Mouse (Mus musculus) lung, embryonic 15.5 days (tissue): Measurements from ENCODE around the gene Gm6803. TPM values are rescaled to one million over a fixed set of nuclear protein-coding genes. Genes with fewer than 3 reads are reported as not detected.
"Not testable (repeated sequence)": the region's sequence is repeated elsewhere in the genome, so short reads cannot be mapped to it uniquely, and the experiment has no call there.

ENCODE experiments used
- ATAC-seq: fragments of 200-750 bp; cut with Nextera tagmentation; 2 replicates; pipeline ENCODE4 v1.8.0; 2017; ENCODE audit warnings: moderate number of reproducible peaks, borderline replicate concordance; ENCODE audit not compliant: low FRiP score, low TSS enrichment; ENCODE audit errors: extremely low read depth
- H3K27ac ChIP-seq: fragments of 300-500 bp; sonication (generic); 2 replicates; pipeline ENCODE4 v1.5.1; 2015; ENCODE audit warnings: moderate library complexity, mild to moderate bottlenecking, inconsistent platforms
- H3K27me3 ChIP-seq: fragments of 300-500 bp; sonication (generic); 2 replicates; pipeline ENCODE4 v1.6.1; 2015; ENCODE audit warnings: inconsistent platforms
- H3K36me3 ChIP-seq: fragments of 300-500 bp; sonication (generic); 2 replicates; pipeline ENCODE4 v1.6.1; 2015; ENCODE audit warnings: inconsistent platforms
- H3K4me1 ChIP-seq: fragments of 300-500 bp; sonication (generic); 2 replicates; pipeline ENCODE4 v1.6.1; 2015; ENCODE audit warnings: inconsistent platforms
- H3K4me2 ChIP-seq: fragments of 300-500 bp; sonication (generic); 2 replicates; pipeline ENCODE4 v1.6.1; 2015; ENCODE audit warnings: inconsistent platforms, mild to moderate bottlenecking, moderate library complexity
- H3K4me3 ChIP-seq: fragments of 300-500 bp; sonication (generic); 2 replicates; pipeline ENCODE4 v1.5.1; 2015; ENCODE audit warnings: mild to moderate bottlenecking, inconsistent platforms
- H3K9ac ChIP-seq: fragments of 300-500 bp; sonication (generic); 2 replicates; pipeline ENCODE4 v1.6.1; 2015; ENCODE audit warnings: inconsistent platforms
- H3K9me3 ChIP-seq: fragments of 300-500 bp; sonication (generic); 2 replicates; pipeline ENCODE4 v1.6.1; 2016; ENCODE audit warnings: inconsistent platforms
- WGBS: fragments of 180-500 bp; shearing (Covaris S2); methylation state at CpG from one replicate; pipeline ENCODE4 v1.1.7; 2015; 5-methylcytosine and 5-hydroxymethylcytosine counted together
- polyA plus RNA-seq: library from polyadenylated mRNA; unstranded; fragments of >200 nt; fragmentation: Nextera tagmentation; extraction: Ambion mirVana; gene quantifications from 2 replicates; pipeline ENCODE4 v1.2.1, GENCODE M21; 2015

Gm6803 gene
- not detected in 2 replicates for polyA plus RNA-seq

DNA sequence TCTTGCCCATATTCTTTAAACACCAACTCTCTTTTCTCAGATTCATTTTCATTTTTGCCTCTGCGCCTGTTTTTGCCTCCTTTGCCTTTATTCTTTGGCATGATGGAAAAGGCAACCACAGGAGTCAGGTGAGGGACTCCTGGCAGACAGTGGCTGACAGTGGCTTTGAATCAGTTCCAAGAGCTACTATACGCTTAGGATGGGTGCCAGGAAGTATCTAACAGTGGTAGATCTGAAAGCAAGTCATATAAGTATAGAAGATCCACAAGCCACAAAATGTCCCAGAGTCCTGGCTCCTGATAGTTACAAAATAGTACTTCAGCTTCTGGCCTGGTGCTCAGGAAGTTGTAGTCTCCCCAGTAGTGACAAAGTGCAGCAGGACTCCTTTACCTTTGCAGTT lies at the start of gene Gm6803:
Gene Gm6803 (minus strand): TSS at position 101 of the 400 bp plus-strand sequence.
- H3K4me2 ChIP-seq, H3K9me3 ChIP-seq, H3K9ac ChIP-seq, H3K4me3 ChIP-seq, H3K27me3 ChIP-seq, H3K4me1 ChIP-seq, ATAC-seq, H3K27ac ChIP-seq, H3K36me3 ChIP-seq: not testable (repeated sequence)
- WGBS, result 77% methylated on average over 2 of the region's 2 CpGs

- WGBS, result 50% methylated on average over 1 of the region's 1 CpGs
- not testable (repeated sequence) for H3K4me3 ChIP-seq, ATAC-seq, H3K36me3 ChIP-seq, H3K9ac ChIP-seq, H3K4me1 ChIP-seq, H3K27me3 ChIP-seq, H3K27ac ChIP-seq, H3K4me2 ChIP-seq, H3K9me3 ChIP-seq
Observed at GRCm38 (mm10) chr12:88045226-88045625, 26.7 kb upstream of the Gm6803 start.

GRCm38 (mm10) chr12:88039703-88040102 lies 21.1 kb upstream of the Gm6803 start:
- H3K27me3 ChIP-seq, ATAC-seq, H3K4me3 ChIP-seq, H3K9ac ChIP-seq, H3K4me2 ChIP-seq, H3K27ac ChIP-seq, H3K4me1 ChIP-seq, H3K9me3 ChIP-seq, H3K36me3 ChIP-seq: not testable (repeated sequence)
- WGBS, result 82% methylated on average over 1 of the region's 1 CpGs

GRCm38 (mm10) chr12:88039062-88039461 lies 20.5 kb upstream of the Gm6803 start:
- not testable (repeated sequence) for ATAC-seq, H3K9me3 ChIP-seq, H3K4me3 ChIP-seq, H3K27me3 ChIP-seq, H3K9ac ChIP-seq, H3K4me2 ChIP-seq, H3K36me3 ChIP-seq, H3K4me1 ChIP-seq, H3K27ac ChIP-seq

DNA sequence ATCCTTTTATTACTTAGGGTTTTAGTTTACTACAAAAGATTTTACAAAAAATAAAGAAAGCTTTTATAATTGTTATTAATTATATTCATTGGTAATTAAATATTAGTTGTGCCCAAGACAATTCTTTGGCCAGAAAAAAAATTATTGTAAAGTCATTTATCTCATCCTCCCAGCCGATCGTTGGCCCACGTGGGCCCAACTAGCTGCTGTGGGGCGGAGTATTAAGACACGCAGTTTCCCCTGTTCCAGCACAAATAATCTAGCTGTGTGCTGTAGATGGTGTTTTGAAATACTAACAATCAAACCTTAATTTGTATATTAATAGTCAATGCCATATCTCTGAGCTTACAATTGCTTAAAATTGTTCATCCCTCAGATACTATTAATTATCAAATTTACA lies 13.7 kb upstream of the Gm6803 start:
- H3K27ac ChIP-seq, H3K4me1 ChIP-seq, H3K9me3 ChIP-seq, ATAC-seq, H3K27me3 ChIP-seq, H3K9ac ChIP-seq, H3K4me3 ChIP-seq, H3K36me3 ChIP-seq, H3K4me2 ChIP-seq: not testable (repeated sequence)
- WGBS, result 89% methylated on average over 5 of the region's 5 CpGs

- H3K9ac ChIP-seq, H3K4me3 ChIP-seq, ATAC-seq, H3K27ac ChIP-seq, H3K9me3 ChIP-seq, H3K4me1 ChIP-seq, H3K36me3 ChIP-seq, H3K4me2 ChIP-seq, H3K27me3 ChIP-seq: not testable (repeated sequence)
- WGBS, result 88% methylated on average over 1 of the region's 1 CpGs
Observed at GRCm38 (mm10) chr12:88026704-88027103, 8.1 kb upstream of the Gm6803 start, which contains the start of gene Gm2056. Gm2056 (plus strand) TSS chr12:88027004.

- ATAC-seq, H3K4me2 ChIP-seq, H3K9me3 ChIP-seq, H3K4me1 ChIP-seq, H3K27ac ChIP-seq, H3K36me3 ChIP-seq, H3K9ac ChIP-seq, H3K4me3 ChIP-seq, H3K27me3 ChIP-seq: not testable (repeated sequence)
- 100% methylated on average over 1 of the region's 1 CpGs for WGBS
Observed at GRCm38 (mm10) chr12:88011548-88011947, 7.0 kb downstream of the Gm6803 start, which contains the start of gene Gm2075. Gm2075 (plus strand) TSS chr12:88011848.

DNA sequence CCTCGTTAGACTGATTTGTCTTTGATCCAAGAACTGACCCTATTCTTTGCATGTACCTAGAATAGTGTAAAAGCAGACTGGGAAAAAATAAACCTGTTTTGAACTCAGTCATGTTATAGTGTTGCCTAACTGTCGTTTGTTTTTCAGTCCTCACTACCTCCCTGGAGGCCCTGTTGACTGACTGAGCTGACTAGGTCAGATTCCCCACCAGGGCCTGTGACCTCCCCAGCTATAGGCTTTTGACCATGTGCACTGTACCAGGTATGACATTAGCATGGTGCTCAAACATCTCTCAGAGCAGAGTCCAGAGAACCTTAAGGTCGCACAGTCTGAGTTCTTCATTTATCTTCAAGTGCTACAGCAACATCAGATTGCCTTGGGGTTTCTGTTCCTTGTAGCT lies 14.5 kb downstream of the Gm6803 start:
- not testable (repeated sequence) for H3K27ac ChIP-seq, H3K36me3 ChIP-seq, H3K4me1 ChIP-seq, H3K9ac ChIP-seq, H3K27me3 ChIP-seq, H3K4me2 ChIP-seq, H3K9me3 ChIP-seq, ATAC-seq, H3K4me3 ChIP-seq
- WGBS, result 60% methylated on average over 3 of the region's 3 CpGs

DNA sequence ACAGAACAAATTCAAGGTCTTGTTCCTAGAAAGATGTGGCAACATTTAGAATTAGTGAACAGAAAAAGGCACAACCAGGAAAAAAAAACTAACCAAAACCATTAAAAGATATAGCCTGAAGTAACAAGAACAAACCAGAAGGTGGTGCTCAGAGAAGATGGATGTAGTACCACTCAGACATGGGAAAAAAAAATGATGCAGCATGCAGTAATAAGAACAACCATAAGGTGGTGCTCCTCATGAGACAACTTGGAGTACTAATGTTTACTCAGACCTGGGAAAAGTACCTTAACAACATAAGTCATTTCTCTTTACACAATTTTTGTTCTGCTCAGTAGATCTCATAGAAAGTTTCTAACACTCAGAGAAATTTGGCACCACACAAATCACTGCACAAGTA lies 34.6 kb downstream of the Gm6803 start:
- H3K27me3 ChIP-seq, H3K27ac ChIP-seq, H3K36me3 ChIP-seq, H3K4me1 ChIP-seq, H3K4me3 ChIP-seq, ATAC-seq, H3K9me3 ChIP-seq, H3K9ac ChIP-seq, H3K4me2 ChIP-seq: not testable (repeated sequence)

Other genes with a start within 250 kb of the Gm6803 start
- gene Gm21319, start 243.0 kb downstream of the Gm6803 start, polyA plus RNA-seq, result not detected in 2 replicates
- gene Gm21936, start 223.3 kb downstream of the Gm6803 start, polyA plus RNA-seq, result not detected in 2 replicates
- gene BB287469, start 202.2 kb downstream of the Gm6803 start, polyA plus RNA-seq, result not detected in 2 replicates
- not detected in 2 replicates for gene Gm2001, start 176.4 kb downstream of the Gm6803 start, polyA plus RNA-seq
- gene Gm2016, start 144.7 kb downstream of the Gm6803 start, polyA plus RNA-seq, result not detected in 2 replicates
- not detected in 2 replicates for gene Gm2022, start 123.4 kb downstream of the Gm6803 start, polyA plus RNA-seq
- gene Gm2035, start 98.9 kb downstream of the Gm6803 start, polyA plus RNA-seq, result not detected in 2 replicates
- not detected in 2 replicates for gene Gm2042, start 64.7 kb downstream of the Gm6803 start, polyA plus RNA-seq
- gene Gm2075, start 6.9 kb downstream of the Gm6803 start, polyA plus RNA-seq, result not detected in 2 replicates
- gene Gm2056, start 8.2 kb upstream of the Gm6803 start, polyA plus RNA-seq, result not detected in 2 replicates
- not detected in 2 replicates for gene Gm16368, start 64.9 kb upstream of the Gm6803 start, polyA plus RNA-seq
- gene Gm10436, start 163.3 kb upstream of the Gm6803 start, polyA plus RNA-seq, result not detected in 2 replicates
- not detected in 2 replicates for gene Gm8332, start 231.3 kb upstream of the Gm6803 start, polyA plus RNA-seq